ENCODE assay signal across 24 mouse cellular contexts in genomic region chr4:67833397-67833796, GRCm38 (mm10).
A peak's percentile ranks its signal among the peaks of the same experiment; 100 is the strongest.
DNase-seq lines count a peak whose midpoint lies in the region; ATAC-seq and TF ChIP-seq lines count a peak whose summit lies in the region.
"Had no signal": no experiment of that assay in that cellular context is flagged by ENCODE, and none has a peak within 500 bp of the region (broad histone marks: within the 10 kb centered on the region; RNA-seq: fewer than 3 reads in every experiment).

No protein-coding gene starts in this region.

- no peaks in the 10 kb centered on the region for H3K36me3 ChIP-seq in forebrain, postnatal 0 days (ENCODE audit: insufficient read depth)
- no peaks in the 10 kb centered on the region for H3K36me3 ChIP-seq in forebrain, embryonic 14.5 days (ENCODE audit: control insufficient read depth, insufficient read depth, low read length)
- H3K36me3 ChIP-seq in heart, postnatal 0 days (replicated peaks; ENCODE audit: control insufficient read depth, insufficient read depth, low read length), result no peaks in the 10 kb centered on the region
- H3K36me3 ChIP-seq: embryonic facial prominence, embryonic 12.5 days; heart, embryonic 10.5 days; hindbrain, embryonic 12.5 days; kidney, embryonic 15.5 days; limb, embryonic 10.5 days had no signal

- no peak for TF ChIP-seq CTCF in forebrain, postnatal 0 days (IDR thresholded peaks at IDR 0.05; ENCODE audit: low read depth)
- no peak for TF ChIP-seq CTCF in heart, postnatal 0 days (IDR thresholded peaks at IDR 0.05; ENCODE audit: low read depth)

- no peak overlapping the region for H3K4me3 ChIP-seq in forebrain, postnatal 0 days (ENCODE audit: low read depth, low read length)
- H3K4me3 ChIP-seq in forebrain, embryonic 14.5 days (ENCODE audit: low read depth, low read length), result no peak overlapping the region
- no peak overlapping the region for H3K4me3 ChIP-seq in heart, postnatal 0 days (ENCODE audit: low read depth, low read length)
- H3K4me3 ChIP-seq: embryonic facial prominence, embryonic 12.5 days; heart, embryonic 10.5 days; hindbrain, embryonic 12.5 days; kidney, embryonic 15.5 days; limb, embryonic 10.5 days had no signal

- 46% methylated on average over 4 of the region's 4 CpGs for WGBS in forebrain, postnatal 0 days
- WGBS in forebrain, embryonic 14.5 days, result 53% methylated on average over 4 of the region's 4 CpGs
- 32% methylated on average over 4 of the region's 4 CpGs for WGBS in heart, postnatal 0 days

- no peaks in the 10 kb centered on the region for H3K4me1 ChIP-seq in forebrain, postnatal 0 days (ENCODE audit: insufficient read depth)
- H3K4me1 ChIP-seq in forebrain, embryonic 14.5 days (ENCODE audit: control insufficient read depth, insufficient read depth, low read length), result no peaks in the 10 kb centered on the region
- H3K4me1 ChIP-seq in heart, postnatal 0 days (ENCODE audit: control insufficient read depth, insufficient read depth), result peaks cover 10% of the 10 kb centered on the region; the same call in 1 of the 2 replicates
- H3K4me1 ChIP-seq: embryonic facial prominence, embryonic 12.5 days; heart, embryonic 10.5 days; hindbrain, embryonic 12.5 days; kidney, embryonic 15.5 days; limb, embryonic 10.5 days had no signal

- H3K27me3 ChIP-seq in forebrain, postnatal 0 days (ENCODE audit: insufficient read depth, low read length), result no peaks in the 10 kb centered on the region
- H3K27me3 ChIP-seq in forebrain, embryonic 14.5 days (replicated peaks; ENCODE audit: control insufficient read depth, insufficient read depth, low read length), result no peaks in the 10 kb centered on the region
- H3K27me3 ChIP-seq in heart, postnatal 0 days (ENCODE audit: control insufficient read depth, insufficient read depth, low read length), result no peaks in the 10 kb centered on the region
- H3K27me3 ChIP-seq: embryonic facial prominence, embryonic 12.5 days; hindbrain, embryonic 12.5 days; kidney, embryonic 15.5 days had no signal

- no peaks in the 10 kb centered on the region for H3K9me3 ChIP-seq in forebrain, postnatal 0 days (ENCODE audit: low read length)
- no peaks in the 10 kb centered on the region for H3K9me3 ChIP-seq in forebrain, embryonic 14.5 days (replicated peaks; ENCODE audit: control insufficient read depth, low read length)
- no peaks in the 10 kb centered on the region for H3K9me3 ChIP-seq in heart, postnatal 0 days (replicated peaks; ENCODE audit: control insufficient read depth, low read length)
- H3K9me3 ChIP-seq: embryonic facial prominence, embryonic 12.5 days; heart, embryonic 10.5 days; hindbrain, embryonic 12.5 days; kidney, embryonic 15.5 days; limb, embryonic 10.5 days had no signal

- no peak for TF ChIP-seq EP300 in heart, postnatal 0 days (IDR thresholded peaks at IDR 0.05; ENCODE audit: low read depth)

- DNase-seq in forebrain, postnatal 0 days, result no peak
- no peak for DNase-seq in forebrain, embryonic 14.5 days (ENCODE audit: low spot score)
- DNase-seq in heart, postnatal 0 days (ENCODE audit: low spot score), result no peak
- DNase-seq in heart, adult 9 months (ENCODE audit: low spot score in 2 of 2), result no peak
- DNase-seq in right cerebral cortex, adult 2 months (ENCODE audit: low spot score in 2 of 2), result peak; percentile 6 to 16
- DNase-seq in right cerebral cortex, postnatal 4 days, result no peak
- no peak for DNase-seq in yolk sac, embryonic 10.5 days (ENCODE audit: low spot score)
- DNase-seq: adrenal gland, postnatal 14 days; cerebellum, adult 11-12 months; gastrocnemius, postnatal 25 days; heart, postnatal 14 days; kidney, adult 11 months; kidney, postnatal 36 days; liver; lung, postnatal 4 days; midbrain, embryonic 14.5 days; thymus, adult 2 months; thymus, postnatal 4 days had no signal

- ATAC-seq in forebrain, postnatal 0 days, result 0 out of 2 replicates have a peak, but pooled peaks have one; percentile 16
- no peak for ATAC-seq in forebrain, embryonic 14.5 days
- ATAC-seq in heart, postnatal 0 days (ENCODE audit: insufficient read depth, low read depth), result no peak
- ATAC-seq: CD4-positive, CD25-positive, alpha-beta regulatory T cell, adult 4 months had no signal

- no peak overlapping the region for H3K4me2 ChIP-seq in forebrain, postnatal 0 days (ENCODE audit: low read depth)
- no peak overlapping the region for H3K4me2 ChIP-seq in forebrain, embryonic 14.5 days (ENCODE audit: low read length)
- peak overlapping the region; percentile 25; the same call in 1 of the 2 replicates for H3K4me2 ChIP-seq in heart, postnatal 0 days (ENCODE audit: low read depth, low read length)
- H3K4me2 ChIP-seq: embryonic facial prominence, embryonic 12.5 days; hindbrain, embryonic 12.5 days; kidney, embryonic 15.5 days had no signal

- H3K27ac ChIP-seq in forebrain, postnatal 0 days (ENCODE audit: low read depth, low read length), result no peak overlapping the region
- H3K27ac ChIP-seq in forebrain, embryonic 14.5 days (ENCODE audit: low read depth, low read length), result no peak overlapping the region
- H3K27ac ChIP-seq in heart, postnatal 0 days (ENCODE audit: low read depth), result no peak overlapping the region
- H3K27ac ChIP-seq: embryonic facial prominence, embryonic 12.5 days; heart, embryonic 10.5 days; hindbrain, embryonic 12.5 days; kidney, embryonic 15.5 days; limb, embryonic 10.5 days had no signal

- no peak overlapping the region for H3K9ac ChIP-seq in forebrain, postnatal 0 days
- H3K9ac ChIP-seq in forebrain, embryonic 14.5 days (ENCODE audit: low read length), result no peak overlapping the region
- H3K9ac ChIP-seq in heart, postnatal 0 days (replicated peaks; ENCODE audit: low read depth, low read length), result no peak overlapping the region
- H3K9ac ChIP-seq: embryonic facial prominence, embryonic 12.5 days; hindbrain, embryonic 12.5 days; kidney, embryonic 15.5 days had no signal

Comparison
In these comparisons a context has a peak if more than half of its experiments do, and no peak if none do; other contexts are left out.
1. DNase-seq: peak in right cerebral cortex, adult 2 months (2 of 2); none in forebrain, postnatal 0 days (single experiment), forebrain, embryonic 14.5 days (single experiment), heart, postnatal 0 days (single experiment), heart, adult 9 months (0 of 2), right cerebral cortex, postnatal 4 days (single experiment) and yolk sac, embryonic 10.5 days (single experiment).